Mouse (Mus musculus) heart, postnatal 36 days (tissue): ENCODE data around the gene Meis1. TPM values are rescaled to one million over a fixed set of nuclear protein-coding genes. Genes with fewer than 3 reads are reported as not detected.

Experiments used
- DNase-seq, 2 experiments: peaks; one replicate each; pipeline ENCODE4 v3.0.0; 2021 to 2022
- intact Hi-C: fragments of 180-260 bp; cut with DNase I; formaldehyde crosslinking; loops from one replicate; pipeline ENCODE4 v1.15.1; 2025
- total RNA-seq, 2 experiments: library from RNA; stranded (reverse); gene quantifications; 2 replicates each; pipeline ENCODE4 v1.2.3; 2021

The Meis1 gene
- total RNA-seq, 2 experiments from 2014 or later: 22.4 to 31.4 TPM

DNA sequence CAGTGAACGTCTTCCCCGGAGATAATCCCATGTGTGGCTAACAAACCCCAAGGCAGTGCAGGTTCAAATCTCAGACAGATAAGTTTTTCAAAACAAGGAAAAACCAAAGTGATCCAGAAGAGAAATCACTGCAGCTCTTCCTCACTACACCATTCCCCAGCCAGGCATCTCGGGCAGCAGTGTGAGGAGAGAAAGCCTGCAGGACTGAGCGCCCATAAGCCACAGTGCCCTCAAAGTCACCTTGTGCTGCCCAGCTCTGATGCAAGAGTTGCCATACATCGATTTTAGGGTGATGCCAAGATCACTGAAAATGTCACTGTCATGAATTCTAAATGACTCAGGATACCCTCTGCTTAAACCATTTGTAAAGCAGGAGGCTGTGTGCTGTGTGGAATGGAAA lies 15.7 kb downstream of the Meis1 start:
- DNase-seq: no peak
- intact Hi-C loops: no loop called here

DNA sequence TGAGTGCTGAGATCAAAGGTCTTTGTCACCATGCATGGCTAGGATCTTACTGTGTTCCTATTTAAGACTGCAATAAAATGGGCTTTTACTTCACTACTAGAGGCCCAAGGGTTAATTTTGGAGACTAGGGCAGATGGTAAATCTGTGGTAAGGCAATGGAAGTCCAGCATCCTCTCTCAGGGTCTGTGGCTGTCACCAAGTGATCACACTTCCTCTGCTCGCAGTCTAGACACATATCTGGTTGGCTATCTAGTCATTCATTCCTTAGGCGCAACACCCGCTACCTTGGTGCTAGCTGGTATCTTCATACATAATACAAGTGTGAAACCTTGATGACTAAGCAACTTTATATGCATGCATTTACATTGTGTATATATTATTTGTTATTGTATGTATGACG lies 22.0 kb downstream of the Meis1 start:
- intact Hi-C loops: no loop called here

DNA sequence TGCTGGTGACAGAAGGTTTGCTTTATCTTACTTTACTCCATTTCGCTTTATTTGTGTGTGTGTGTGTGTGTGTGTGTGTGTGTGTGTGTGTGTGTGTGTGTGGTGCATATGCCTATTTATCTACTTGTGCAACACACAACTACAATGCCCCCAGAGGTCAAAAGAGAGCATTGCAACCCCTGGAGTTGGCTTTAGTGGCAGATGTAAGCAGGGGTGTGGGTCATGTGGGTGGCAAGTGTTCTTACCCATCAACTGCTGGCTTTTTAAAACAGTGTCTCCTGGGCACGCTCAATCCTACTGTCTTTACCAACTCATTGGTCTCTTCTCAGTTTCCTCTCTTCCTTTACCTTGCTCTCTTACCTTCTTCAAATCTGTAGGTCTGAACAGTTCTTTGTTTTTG lies 22.5 kb downstream of the Meis1 start:
- no peak for DNase-seq
- intact Hi-C loops: no loop called here

More for the DNA sequence above, 22.0 kb downstream of the Meis1 start:
- no peak for DNase-seq

GRCm38 (mm10) chr11:18992796-18993195 lies 26.0 kb downstream of the Meis1 start:
- intact Hi-C loops: no loop called here
- DNase-seq: no peak

DNA sequence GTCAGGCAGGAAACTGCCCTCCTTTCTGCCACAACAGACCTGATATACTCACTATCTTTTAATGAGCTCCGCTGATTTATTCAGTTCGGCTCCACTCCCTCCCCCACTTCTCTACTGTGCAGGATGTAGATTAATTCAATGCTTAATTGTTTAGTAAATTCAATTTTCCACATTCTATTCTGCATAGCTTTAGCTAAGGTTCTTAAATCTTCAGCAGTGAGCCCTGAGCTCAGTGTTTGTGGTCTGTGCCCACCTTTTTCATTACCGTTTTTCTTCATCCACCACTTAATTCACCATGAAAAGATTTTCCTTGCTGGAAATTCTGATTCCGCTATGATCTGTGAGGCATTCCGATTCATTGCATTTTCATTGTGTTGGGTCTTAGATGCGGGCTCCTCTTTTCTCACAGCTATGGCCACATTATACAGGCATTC lies 28.5 kb downstream of the Meis1 start:
- no peak for DNase-seq
- intact Hi-C loops: no loop called here

GRCm38 (mm10) chr11:18989669-18990243 lies 29.0 kb downstream of the Meis1 start:
- intact Hi-C loops: no loop called here
- no peak for DNase-seq

- DNase-seq: no peak
- intact Hi-C loops: no loop called here
Measured at GRCm38 (mm10) chr11:18988637-18989263, 30.0 kb downstream of the Meis1 start.

- intact Hi-C loops: loop anchor here (2.0 kb wide), 1 partner anchor 23 kb away; no protein-coding TSS in a partner anchor
- no peak for DNase-seq
Measured at GRCm38 (mm10) chr11:18983813-18984212, 35.0 kb downstream of the Meis1 start.

DNA sequence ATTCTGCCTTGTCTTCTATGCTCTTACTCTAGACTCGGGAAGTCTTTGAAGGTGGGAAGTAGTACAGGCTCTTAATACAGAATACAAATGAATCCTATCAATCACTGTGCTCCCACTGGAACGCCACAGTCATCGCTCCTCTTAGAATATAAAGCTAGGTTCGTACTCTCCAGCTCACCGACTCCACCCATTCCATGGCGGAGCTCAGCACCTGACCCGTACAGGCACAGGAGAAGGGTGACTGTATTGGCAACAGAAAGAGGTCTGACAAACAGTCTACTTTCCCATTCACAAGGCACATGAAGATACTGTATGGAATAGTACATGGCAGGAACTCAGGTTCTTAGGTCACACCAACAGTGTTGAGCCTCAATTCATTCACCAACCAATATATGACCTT lies 35.5 kb downstream of the Meis1 start:
- intact Hi-C loops: loop anchor here (2.0 kb wide), 1 partner anchor 22 kb away; no protein-coding TSS in a partner anchor
- DNase-seq: no peak

- no peak for DNase-seq
- intact Hi-C loops: loop anchor here (2.0 kb wide), 1 partner anchor 22 kb away; no protein-coding TSS in a partner anchor
Measured at GRCm38 (mm10) chr11:18982331-18982730, 36.5 kb downstream of the Meis1 start.

GRCm38 (mm10) chr11:18981367-18981766 lies 37.4 kb downstream of the Meis1 start:
- DNase-seq: no peak
- intact Hi-C loops: no loop called here

DNA sequence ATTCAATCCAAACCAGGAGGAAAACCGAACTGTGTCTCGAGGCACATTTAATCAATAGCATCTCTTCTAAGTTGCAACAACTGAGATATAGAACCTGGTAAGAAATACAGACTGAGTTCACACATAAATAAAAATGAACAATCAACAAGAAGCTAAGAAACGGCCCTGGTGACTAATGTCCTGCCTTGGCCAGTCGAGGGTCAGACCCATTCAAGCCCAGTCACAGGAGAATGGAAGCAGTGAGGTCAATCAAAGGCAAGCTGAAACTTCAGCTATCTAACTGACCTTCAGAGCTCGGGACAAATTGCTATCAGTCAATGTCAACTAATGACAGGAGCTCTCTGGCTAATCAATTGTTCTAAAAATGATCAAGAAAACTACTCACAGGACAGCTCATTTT lies 38.2 kb downstream of the Meis1 start:
- no peak for DNase-seq

GRCm38 (mm10) chr11:18975087-18975486 lies 43.7 kb downstream of the Meis1 start:
- intact Hi-C loops: no loop called here
- DNase-seq: no peak

More for the DNA sequence above, 38.2 kb downstream of the Meis1 start:
- intact Hi-C loops: no loop called here

GRCm38 (mm10) chr11:18973808-18974207 lies 45.0 kb downstream of the Meis1 start:
- intact Hi-C loops: loop anchor here (5.0 kb wide), 1 partner anchor 43 kb away; the partner anchor contains the start of gene Meis1
- no peak for DNase-seq

GRCm38 (mm10) chr11:18972968-18973367 lies 45.8 kb downstream of the Meis1 start:
- intact Hi-C loops: loop anchor here (5.0 kb wide), 1 partner anchor 44 kb away; the partner anchor contains the start of gene Meis1
- no peak for DNase-seq

- intact Hi-C loops: loop anchor here (5.0 kb wide), 1 partner anchor 46 kb away; the partner anchor contains the start of gene Meis1
- no peak for DNase-seq
Measured at GRCm38 (mm10) chr11:18971551-18971950, 47.2 kb downstream of the Meis1 start.

- intact Hi-C loops: loop anchor here (5.0 kb wide), 1 partner anchor 47 kb away; the partner anchor contains the start of gene Meis1
- no peak for DNase-seq
Measured at GRCm38 (mm10) chr11:18969920-18970336, 48.9 kb downstream of the Meis1 start.

GRCm38 (mm10) chr11:18964418-18964817 lies 54.4 kb downstream of the Meis1 start:
- intact Hi-C loops: no loop called here
- no peak for DNase-seq

GRCm38 (mm10) chr11:18963202-18964136 lies 55.3 kb downstream of the Meis1 start:
- intact Hi-C loops: no loop called here
- no peak for DNase-seq

GRCm38 (mm10) chr11:18959465-18959864 lies 59.3 kb downstream of the Meis1 start:
- no peak for DNase-seq
- intact Hi-C loops: loop anchor here (2.0 kb wide), 1 partner anchor 59 kb away; the partner anchor contains the start of gene Meis1
